Mouse (Mus musculus): ENCODE measurements around the gene Uvrag.

The Uvrag gene

DNA sequence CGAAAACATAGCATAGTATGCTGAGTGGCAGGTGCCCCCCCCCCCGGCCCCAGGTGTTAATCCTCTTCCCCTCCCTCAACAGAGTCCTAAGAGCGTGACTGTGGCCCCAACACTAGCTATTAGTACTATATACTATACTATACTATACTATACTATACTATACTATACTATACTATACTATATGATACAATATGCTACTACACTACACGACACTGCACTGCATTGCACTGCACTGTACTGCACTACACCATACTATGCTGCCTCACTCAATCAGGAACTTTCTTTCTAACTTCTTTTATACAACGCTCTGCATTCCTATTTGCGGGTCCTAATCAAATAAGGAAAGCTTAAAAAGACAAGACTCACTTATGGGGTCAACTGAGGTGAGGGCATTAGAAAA, 224.4 kb downstream of the Uvrag start:
- no peak for DNase-seq

DNA sequence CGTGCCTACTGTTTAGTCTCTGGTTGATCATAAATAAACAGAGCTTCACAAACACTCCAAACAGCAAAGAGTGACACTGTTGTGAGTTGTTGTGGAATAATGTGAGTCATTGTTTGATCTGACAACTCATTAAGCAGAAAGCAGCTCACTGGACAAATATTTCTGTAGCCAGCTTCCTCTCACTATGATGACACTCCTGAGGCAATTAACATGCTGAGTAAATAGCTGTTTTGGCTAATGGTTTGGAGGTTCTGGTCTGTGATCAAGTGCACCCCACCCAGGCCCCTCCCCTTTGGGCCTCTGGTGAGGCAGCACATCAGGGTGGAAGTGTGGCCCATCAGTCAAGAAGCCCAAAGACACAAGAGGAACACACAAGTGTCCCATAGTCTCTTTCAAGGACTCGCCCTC, 228.0 kb downstream of the Uvrag start:
- no peak for DNase-seq

DNA sequence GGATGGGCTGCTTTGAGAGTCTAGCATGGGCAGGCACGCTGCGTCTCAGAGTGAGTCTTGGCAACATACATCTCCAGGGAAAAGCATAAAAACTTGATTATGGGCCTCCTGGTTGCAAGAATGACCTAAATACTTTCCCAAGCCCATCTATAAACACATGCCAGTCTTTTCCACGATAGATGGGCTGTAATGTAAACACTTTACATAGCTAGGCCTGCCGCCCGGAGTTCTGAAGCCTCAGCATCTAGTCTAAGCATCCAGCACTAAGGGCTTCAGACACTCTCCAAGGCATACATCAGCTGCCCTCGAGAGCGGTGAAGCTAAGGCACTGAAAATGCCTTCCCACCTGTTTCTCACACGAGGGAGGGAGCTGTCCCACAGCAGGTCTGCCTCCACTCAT, 229.7 kb downstream of the Uvrag start:
- no peak for DNase-seq

DNA sequence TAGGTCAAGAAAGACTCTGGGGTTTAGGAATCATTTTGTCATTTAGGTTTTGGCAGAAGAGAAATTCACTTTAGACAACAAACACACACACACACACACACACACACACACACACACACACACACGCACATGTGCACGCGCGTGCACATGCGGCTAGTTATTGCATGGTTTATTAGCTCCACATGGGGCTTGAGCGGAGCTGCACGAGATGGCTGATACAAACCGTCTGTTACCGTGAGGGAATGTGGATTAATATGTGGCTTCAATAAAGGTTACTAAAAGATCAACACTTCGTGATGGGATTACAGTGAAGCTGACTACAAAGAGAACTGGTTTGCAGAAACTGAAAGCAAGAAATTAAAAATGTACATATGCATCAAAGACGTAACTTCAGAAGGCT, 230.2 kb downstream of the Uvrag start:
- no peak for DNase-seq

DNA sequence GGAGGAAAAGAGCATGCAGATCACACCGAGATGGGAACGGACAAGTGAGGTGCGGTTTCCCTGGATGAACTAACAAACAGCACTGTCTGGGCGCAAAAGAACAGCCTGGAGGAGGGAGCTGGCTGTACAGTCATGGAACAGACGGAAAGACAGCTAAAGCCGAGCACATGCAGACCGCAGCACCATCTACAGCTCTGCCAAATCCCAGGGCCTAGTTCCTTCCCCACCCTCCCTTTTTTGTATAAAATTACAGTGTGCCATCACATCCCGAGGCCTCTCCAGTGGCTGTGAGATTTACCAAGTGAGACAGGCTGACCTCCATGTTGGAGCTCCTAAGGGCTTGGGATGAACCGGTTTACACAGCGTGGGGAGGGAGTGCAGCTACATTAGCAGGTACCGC, 230.8 kb downstream of the Uvrag start:
- DNase-seq = no peak

DNA sequence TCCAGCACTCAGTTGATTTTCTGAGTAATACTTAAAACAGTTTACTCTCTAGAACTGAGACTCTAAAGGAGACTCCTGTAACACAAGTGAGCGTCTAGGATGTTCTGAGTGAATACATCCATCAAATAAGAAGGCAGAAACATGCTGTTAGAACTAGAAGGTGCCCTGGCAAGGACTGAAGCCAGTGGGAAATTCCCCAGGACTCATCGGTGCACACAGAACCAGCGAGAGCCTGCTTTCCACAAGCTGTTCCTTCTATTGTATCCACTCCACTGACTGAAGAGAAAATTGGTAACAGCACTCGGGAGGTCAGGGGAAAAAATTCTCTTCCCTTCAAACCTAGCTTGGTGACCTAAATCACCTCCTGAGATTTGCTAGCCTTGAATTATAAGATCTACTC, 233.5 kb downstream of the Uvrag start:
- no peak for DNase-seq

DNA sequence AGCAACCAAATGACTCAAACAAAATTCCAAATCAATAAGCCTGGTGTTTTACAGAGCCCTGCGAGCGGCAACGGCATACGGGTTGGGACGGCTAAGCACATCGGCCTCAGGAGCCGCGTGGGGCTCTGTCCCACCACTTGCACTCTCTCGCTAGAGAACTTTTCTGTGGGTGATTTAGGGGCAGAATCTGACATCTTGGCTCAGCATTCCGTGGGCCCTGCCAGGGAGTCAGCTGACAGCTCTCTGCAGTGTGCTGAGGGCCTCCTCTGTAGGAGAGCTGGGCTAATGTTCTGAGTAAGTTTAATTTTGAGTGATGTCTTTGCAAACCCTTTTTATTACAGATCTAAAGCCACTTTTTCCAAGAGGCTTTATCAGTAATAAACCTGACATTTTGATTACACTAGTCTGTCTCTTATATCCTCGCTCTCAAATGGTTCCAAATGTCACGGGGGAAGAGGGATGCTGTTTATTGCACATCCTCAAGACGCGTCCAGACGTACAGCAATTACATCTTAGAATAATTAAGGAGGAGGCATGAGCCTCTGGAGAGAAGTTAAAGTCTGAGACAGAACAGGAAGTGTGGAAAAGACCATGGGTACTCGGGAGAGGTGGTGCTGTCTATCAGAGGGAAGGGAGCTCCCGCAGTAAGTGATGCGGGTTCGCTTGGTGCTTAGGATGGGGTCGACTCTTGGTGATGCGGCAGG, 236.1 kb downstream of the Uvrag start:
- peak; percentile 31 for DNase-seq

DNA sequence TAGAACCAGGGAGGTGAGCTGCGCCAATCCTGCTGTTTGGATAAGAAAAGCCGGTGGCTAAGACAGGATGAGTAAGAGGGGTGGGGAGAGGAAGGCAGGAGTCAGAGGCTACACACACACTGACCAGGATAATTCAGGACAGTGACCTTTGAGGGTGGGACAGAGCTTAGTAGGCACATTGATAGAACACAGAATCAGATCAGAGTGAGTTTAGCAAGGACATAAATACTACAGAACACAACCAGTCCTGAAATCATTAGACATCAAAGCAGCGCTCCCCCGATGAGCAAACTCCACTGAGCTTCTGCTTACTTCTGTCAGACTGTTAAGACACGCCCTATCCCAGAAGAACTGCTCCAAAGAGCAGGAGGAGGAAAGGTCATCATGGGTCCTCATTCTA, 237.1 kb downstream of the Uvrag start:
- peak; percentile 27 for DNase-seq

DNA sequence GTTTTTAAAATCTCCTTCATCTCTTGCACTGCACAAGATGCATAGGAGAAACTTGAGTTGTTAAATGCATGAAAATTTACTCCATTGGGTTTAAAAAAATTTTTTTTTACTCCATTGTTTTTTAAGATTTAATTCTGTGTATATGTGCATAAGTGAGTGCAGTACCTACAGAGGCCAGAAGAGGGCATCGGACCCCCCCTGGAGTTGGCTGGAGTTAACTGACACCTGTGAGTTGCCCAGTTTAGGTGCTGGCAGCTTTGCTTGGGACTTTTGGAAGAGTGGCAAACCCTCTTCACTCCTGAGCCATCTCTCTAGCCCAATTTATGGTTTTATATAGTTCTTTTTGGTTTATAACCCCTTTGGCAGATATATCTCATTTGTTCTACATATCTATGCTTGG, 239.8 kb downstream of the Uvrag start:
- DNase-seq = no peak

DNA sequence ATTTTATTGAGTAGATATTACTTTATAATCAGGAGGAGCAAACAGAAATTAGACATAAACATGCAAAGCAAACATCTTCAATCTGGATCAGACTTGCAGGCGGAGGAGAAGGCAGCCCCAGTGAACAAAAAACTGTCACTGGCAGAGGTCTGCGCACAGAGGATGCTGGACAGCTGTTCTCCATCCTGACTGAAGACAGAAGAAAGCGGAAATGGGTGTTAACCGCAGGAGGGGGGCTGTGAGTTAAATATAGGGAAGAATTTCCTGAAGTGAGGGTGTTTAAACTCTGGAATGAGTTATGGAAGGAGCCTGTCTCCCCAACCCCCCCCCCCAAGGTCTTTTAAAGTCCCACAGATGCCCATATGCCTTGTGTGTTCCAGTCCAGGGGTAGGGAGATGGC, 241.1 kb downstream of the Uvrag start:
- peak; percentile 39 for DNase-seq

DNA sequence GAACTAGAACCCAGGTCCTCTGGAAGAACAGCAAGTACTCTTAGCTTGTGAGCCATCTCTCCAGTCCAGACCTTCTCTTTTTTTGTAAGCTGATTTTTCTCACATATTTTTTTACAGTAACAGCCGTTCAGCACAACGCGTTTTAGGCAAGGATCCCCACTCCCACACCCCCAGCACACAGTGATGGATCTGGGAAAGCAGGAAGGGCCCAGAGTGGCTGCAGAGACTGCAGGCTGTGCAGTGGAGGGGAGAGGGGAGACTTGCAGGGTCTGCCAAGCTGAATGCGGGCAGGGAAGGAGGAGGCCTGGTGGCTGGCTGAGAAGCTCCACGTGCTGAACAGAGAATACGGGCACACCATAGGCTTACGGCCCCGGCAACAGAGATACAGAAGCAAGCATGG, 243.6 kb downstream of the Uvrag start:
- no peak for DNase-seq

DNA sequence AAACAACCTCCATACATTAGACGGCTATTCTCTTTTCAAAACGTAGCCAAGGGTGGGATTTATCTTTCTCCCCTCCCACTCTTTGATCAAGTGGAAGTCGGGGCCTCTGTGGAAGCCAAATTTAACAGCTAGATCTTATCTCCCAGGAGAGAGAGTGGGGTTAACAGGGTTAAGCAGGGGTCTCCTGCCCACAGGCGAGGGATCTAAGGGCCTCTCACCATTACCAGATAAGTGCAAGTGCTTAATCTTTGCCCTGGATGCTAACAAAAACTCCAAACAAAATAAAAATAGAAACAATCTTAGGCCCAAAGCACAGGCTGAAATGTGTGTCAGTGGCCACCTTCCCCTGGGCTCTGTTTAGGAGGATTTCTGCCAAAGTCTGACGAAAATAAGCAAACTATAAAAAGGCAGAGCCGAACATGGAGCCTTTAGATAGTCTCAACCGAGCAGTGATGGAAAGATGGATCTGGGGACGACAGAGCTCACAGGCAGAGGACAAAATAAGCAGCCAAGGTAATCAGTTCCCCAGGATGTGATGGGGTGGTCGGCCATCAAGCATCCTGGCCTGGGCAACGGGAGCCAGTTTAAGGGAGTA, 245.3 kb downstream of the Uvrag start:
- DNase-seq = no peak

DNA sequence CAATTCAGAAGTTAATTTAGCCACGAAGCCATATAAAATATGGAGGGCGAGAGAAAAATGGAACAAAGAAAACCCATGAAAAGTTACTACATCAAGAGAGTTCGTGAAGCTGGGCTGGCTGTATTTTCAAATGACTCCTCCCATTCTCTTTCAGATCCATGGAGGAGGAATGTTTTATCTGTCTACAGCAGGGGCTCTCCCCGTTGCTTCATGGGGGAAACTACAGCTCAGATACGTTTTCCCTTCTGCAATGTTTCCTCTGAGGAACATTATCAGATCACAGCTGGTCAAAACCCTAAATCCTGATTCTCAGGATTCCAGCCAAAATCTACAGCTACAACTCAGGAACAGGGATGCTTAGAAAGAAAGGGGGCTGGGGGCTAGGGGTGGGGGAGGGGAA, 246.2 kb downstream of the Uvrag start:
- no peak for DNase-seq

DNA sequence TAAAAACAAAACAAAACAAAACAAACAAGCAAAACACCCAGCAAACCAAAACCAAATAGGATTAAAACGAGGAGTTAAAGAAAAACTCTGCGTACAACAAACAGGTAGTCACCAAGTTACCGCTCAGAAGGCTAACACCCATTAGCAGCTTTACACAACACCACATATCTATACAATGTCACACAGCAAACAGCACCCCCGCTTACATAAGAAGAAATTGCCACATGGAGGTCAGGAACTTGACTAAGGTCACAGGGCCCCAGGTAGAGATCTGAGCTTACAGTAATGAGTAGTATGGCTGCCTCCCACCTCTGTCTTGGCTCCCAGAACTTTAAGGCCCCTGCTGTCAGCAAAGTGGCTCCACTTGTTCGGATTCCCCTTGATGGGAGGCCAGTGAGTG, 246.6 kb downstream of the Uvrag start:
- no peak for DNase-seq

DNA sequence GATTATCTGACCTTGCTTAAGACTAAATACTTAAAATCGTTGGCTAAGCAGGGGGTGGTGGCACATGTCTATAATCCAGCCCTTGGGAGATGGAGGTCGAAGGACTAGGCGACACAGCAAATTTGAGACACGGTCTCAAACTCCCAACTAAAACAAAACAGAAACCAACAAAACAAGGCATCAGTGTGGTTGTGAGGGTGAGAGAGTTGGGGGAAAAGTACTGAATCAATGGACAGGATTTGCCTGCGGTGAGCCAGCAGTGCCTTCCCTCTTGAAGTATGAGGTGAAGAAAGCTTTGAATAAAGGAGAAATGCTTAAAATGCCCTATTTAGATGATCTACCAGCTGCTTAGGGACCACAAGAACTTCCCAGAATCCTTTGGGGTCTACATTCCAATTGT, 247.8 kb downstream of the Uvrag start:
- DNase-seq = no peak

DNA sequence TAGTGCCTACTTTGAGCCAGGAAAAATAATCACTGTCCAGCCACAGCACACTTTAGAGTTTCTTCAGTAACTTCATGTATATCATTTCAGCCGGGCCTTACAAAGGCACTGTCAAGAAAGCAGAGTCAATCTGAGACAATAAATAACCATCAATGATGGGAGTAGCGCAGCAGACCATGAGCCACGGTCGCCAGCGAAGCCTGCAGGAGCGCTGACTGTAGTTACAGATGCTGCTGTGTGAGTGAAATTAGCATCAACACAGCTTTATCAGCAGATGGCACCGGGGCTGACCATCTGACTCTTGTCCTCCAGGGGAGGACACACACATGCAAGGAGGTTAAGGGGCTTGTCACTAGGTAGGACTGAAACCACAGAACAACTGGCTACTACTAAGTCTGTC, 251.7 kb downstream of the Uvrag start:
- DNase-seq = no peak

DNA sequence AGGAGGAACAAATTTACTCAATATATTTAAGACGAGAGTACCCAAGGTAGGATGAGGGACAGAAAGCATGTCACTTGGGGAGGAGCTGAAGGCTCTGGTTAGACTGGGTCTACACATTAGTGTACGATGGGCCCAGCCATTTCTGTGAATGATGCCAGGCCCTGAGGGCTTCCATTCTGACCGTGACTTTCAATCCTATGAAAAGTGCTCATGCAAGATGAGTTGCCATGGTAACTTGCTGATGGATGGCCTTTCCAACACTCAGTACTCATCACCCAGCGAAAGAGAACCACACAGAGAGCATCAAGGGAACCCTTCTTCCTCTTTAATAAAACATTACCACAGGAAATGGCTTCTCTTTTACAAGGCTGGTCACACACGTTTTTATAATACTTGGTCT, 252.1 kb downstream of the Uvrag start:
- DNase-seq = no peak

DNA sequence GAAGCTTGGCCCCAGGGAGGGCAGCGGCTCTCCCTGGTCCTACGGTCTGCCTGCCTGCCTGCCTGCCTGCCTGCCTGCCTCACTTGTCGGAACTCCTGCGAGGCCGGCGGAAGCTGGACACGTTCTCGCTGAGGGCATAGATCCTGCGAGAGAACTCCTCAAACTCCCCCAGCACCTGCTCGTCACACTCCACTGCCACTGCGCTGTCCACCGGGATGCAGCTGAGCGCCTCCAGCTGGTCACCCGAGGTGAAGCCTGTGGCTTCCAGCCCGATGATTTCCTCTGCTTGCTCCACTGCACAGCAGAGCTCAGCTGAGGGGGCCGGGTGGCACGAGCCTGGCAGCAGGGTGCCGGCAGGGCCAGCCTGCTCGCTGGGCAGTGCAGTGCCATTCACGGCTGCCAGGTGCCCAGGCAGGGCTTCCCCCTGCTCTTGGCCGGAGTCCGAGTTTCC, 253.1 kb downstream of the Uvrag start:
- DNase-seq = peak; percentile 82

DNA sequence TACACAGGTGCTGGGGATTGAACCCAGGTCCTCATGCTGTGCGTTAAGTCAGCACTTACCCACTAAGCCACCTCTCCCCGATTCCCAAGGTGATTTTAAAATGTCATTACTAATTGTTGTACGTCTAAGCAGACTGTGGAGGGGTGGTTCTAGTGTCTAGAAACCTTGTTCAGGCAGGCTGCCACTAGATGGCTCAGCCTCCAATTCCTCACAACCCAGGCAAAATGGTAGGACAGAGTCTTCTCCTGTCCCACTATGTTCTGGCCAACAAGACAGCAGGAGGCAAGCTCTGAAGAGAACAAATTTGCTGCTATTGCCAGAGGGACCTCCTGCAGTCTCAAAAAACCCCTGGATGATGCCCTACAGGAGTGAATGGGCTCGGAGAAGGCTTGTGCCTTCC, 259.1 kb downstream of the Uvrag start:
- DNase-seq = no peak

DNA sequence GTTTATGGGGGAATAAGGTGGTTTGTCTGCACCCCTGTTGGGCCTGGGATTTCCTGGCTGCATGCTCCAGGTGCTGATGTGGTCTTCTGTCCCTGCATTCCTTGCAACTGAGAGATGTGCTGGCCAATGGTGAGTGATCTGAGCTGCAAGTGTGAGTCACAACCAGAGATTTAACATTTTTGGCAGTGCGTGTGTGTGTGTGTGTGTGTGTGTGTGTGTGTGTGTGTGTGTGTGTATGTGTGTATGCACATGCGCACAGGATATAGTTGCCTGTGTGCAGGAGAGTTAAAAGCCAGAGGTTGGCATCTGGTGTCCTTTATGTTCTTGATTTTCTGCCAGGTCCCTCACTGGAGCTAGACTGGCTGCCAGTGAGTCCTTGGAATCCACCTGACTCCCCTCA, 261.8 kb downstream of the Uvrag start:
- no peak for DNase-seq

DNA sequence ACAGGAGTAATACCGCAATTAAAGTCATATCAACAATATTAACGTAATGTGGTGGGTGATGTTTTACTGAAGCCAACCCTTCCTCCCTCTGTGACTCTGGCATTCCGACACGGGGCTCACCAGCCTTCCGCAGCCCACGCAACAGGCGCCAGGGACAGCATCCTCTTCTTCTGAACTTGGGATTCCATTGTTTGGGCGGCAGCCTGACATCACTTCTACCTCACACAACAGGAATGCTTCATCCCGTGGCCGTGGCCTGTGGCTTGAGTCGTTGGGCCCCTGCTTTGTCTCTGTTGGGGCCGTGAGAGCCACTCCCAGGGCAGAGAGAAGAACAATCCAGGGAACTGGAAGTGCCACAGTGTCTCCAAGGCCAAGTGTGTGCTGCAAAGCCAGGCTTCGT, 264.8 kb downstream of the Uvrag start:
- no peak for DNase-seq

DNA sequence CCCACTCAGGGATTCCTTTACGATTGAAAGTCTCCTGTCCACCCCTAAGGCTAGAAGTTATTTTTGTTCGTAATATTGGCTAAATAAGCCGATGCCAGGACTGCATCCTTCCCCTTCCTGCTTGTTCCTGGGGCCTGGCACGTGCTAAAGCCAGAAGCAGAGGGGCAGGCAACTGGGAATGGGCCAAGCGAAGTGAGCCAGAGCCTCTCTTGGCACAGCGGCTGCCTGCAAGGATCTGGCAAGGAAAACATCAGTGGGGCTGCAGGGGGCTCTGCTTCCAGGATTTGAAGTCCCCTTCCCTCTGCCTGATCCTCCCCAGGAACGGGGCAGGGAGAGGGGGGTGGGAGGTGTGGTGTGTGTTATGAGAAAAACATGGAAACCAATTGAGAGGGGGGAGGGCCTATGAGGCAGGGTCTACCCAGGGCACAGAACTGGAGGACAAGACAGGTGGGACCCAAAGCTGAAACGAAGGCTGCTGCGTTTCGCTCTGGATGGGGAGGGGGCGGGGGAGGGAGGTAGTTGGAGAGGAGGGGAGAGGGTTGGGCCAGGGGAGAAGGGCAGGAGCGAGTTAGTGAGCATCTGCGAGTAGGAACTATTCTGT, 265.5 kb downstream of the Uvrag start:
- no peak for DNase-seq

DNA sequence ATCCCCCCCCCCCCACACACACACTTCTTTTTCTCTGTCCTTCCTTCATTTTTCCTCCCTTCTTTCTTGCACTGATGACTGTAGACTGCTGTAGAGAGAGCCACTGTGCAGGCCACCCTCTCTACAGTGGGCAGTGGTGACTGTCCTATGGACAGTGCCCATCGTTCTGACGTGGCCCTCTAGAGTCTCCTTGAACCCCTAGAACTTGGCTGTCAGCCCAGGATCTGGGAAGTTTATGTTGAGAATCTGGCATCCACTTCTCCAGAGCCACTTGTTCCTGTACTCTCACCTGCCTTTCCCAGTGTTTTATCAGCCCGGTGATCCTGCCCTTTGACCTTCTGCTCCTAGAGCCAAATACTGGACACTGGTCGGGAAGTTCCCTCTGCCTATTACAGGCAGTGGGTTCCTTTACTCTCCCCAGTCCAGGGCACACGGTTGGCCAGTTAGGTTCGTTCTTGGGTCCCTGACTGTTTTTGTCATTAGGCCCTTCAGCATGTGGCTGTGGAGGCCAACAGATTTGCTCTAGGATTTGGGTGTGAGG, 266.5 kb downstream of the Uvrag start:
- no peak for DNase-seq

DNA sequence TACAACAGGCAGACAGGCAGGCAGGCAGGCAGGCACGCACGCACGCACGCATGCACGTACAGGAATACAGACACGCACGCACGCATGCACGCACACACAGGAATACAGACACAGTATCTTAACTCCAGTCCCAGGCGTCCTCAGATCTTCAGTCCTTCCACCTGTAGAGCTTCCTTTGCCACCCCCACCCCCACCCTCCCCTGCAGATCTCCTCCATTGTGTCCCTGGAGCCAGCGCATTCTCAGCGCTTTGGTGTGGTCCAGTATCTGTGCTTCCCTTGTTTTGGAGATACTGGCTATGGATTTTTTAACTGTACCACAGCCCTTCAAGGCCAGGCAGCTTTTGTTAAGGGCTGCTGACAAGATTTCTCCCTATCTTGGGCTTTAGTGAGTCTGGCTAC, 267.6 kb downstream of the Uvrag start:
- DNase-seq = no peak
